Mouse (Mus musculus) left cerebral cortex, adult 8-10 months (tissue): ENCODE data around the gene Laptm5. TPM values are rescaled to one million over a fixed set of nuclear protein-coding genes. Genes with fewer than 3 reads are reported as not detected.

Source experiments
- DNase-seq, 2 experiments: peaks; one replicate each; pipeline ENCODE4 v3.0.0; 2022; ENCODE audit warnings: low spot score in 2 of 2
- total RNA-seq, 4 experiments: library from RNA; stranded (reverse); gene quantifications; 2 replicates each; pipeline ENCODE4 v1.2.4; 2022

The Laptm5 gene
- total RNA-seq, result 100 to 1,000 TPM in 2 of 4 experiments, 10 to 100 TPM in 2; 37.3 to 127 (median 71.2) TPM

DNA sequence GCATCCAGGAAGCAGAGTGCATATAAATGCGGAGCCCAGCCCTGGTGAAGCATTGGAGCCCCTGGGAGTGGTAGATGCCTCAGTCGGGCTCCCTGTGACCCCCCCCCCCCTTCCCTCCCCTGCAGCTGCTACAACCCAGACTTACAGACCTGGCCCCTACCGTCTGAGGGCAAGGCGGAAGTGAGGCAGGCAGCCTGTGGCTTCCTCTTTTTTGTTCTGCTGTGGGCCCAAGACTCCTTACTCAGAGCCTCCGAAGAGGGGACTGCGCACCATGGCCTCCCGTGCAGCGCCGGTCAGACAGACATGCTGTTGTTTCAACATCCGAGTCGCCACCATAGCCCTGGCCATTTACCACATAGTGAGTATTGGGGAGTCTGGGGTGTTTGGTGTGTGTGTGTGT, at the start of gene Laptm5:
Gene Laptm5, plus strand, starts transcription at position 49 of the 400 bp plus-strand sequence.
- no peak for DNase-seq

- DNase-seq, result no peak
These were observed 47.5 kb upstream of the Laptm5 start for GRCm38 (mm10) chr4:130865460-130865859.

GRCm38 (mm10) chr4:130865901-130866371, 47.0 kb upstream of the Laptm5 start:
- DNase-seq, result peak; percentile 68 to 92

DNA sequence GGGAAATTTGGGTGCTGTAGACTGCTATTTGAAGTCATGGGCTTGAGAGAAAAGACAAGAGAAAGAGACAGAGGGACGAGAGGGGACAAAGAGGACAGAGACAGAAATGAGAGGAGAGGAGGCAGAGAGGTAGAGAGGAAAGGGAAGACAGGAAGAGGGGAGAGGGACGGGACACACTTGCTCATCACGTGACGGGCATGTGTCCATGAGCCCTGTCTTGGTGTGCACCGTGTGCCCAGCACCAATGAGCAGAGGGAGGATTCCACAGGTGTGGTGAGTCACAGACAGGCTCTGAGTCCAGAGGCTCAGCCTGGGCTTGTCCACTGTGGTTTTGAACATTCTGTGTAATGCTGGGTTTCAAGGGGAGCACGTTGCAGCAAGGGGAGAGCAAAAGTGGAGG, 45.0 kb upstream of the Laptm5 start:
- no peak for DNase-seq

GRCm38 (mm10) chr4:130868803-130869202, 44.1 kb upstream of the Laptm5 start:
- DNase-seq, result no peak

GRCm38 (mm10) chr4:130872414-130872813, 40.5 kb upstream of the Laptm5 start:
- DNase-seq, result no peak

DNA sequence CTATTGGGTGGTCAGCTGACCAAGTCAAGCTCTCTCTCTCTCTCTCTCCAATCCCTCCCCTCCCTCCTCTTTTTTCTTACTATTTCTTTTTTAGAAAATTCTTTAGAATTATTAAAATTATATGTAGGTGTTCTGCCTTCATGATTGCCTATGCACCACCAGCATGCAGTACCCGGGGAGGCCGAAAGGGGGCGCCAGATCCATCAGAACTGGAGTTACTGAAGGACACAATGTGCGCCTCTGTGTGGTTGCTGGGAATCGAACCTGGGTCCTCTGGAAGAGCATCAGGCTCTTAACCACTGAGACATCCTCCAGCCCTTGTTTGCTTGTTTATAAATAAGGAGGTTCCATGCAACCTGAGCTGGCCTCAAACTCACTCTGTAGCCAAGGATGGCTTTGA, 39.5 kb upstream of the Laptm5 start:
- no peak for DNase-seq

DNA sequence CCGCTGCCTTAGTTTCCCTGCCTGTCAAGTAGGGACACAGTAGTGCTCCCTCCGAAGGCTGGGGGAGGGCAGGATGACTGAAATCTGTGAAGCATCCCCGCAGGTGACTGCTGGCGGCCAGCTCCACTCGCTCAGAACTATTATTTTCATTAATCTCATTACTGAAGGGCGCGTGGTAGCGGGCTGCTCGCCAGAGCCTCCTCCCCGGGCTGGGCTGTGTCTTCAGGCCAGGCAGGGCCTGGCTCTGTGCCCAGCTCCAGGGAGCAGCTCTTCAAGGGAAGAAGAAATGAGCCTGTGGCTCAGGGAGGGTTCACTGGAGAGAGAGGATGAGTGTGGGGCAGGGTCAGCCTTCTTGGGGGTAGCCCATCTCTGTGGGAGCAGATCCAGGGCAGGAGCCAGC, 38.3 kb upstream of the Laptm5 start:
- no peak for DNase-seq

DNA sequence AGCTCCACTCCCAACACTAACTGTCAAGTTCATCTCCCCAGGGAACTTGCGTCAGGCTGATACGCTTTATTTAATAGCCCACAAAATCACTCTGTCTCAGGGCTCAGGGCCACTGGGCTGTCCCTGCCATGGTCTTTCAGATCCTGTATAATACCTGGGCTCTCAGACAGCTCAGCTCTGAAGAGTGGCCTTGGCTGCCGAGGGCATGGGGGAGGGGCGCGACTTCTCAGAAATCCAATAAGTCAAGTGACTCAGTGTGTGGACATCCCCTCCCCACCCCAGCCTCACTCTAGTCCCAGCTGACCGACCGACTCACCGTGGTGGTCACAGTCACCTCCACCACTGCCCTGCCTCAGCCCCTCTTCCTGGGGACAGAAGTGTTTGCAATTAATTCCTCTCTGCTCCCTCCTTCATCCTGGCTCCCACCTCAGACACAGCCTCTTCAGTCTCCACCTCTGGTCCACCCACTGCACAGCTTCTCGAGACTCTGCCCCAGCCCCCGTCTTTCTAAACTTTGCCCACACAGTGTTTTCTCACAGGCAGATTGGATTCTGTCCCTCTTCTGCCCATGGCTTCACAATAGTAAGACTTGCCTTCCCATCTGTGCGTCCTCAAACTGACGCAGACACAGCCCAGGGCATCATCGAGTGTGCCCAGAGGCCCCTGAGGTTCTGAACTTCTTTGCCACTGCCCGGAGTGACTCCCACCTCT, 36.8 kb upstream of the Laptm5 start:
- no peak for DNase-seq

DNA sequence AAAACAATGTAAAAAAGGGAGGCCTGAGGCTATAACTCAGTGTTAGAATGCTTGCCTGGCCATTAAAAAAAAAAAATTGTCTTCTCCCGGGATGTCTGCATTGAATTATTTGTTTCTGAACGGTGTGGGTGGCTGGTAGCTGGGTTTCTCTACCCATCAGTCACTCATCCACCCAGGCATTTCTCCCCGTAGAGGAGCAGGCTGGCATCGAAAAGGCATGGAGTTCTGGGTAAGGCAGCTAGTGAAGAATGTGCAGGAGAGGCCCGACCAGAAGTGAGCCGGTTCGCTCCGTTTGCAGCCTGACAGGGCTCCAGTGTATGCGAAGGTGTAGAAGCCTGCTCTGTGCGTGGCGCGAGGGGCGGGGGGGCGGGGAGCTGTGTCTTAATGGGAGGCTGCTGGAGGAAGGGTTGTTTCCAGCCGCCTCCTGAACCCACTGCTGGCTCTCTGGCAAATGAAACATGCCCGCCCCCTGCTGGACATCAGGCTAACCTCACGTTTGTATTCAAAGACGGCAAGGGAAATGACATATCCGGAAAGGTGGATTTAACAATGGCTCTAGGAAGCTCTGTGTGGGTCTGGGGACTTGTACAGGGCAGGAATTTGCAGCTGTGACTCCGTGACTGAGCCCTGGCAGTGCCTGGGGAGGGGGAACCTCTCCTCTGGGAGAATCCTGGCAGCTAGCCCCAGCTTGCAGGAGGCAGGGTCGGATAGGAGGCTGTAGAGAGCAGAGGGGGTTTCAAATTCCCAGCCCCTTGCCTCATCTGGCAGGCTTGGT, 34.5 kb upstream of the Laptm5 start:
- peak; percentile 75 to 91 for DNase-seq

- DNase-seq, result no peak
These were observed 33.9 kb upstream of the Laptm5 start for GRCm38 (mm10) chr4:130879048-130879384.

- DNase-seq, result no peak
These were observed 31.6 kb upstream of the Laptm5 start for GRCm38 (mm10) chr4:130881336-130881735.

- DNase-seq, result no peak
These were observed 30.2 kb upstream of the Laptm5 start for GRCm38 (mm10) chr4:130882762-130883161.

GRCm38 (mm10) chr4:130883820-130884533, 28.9 kb upstream of the Laptm5 start:
- no peak for DNase-seq

DNA sequence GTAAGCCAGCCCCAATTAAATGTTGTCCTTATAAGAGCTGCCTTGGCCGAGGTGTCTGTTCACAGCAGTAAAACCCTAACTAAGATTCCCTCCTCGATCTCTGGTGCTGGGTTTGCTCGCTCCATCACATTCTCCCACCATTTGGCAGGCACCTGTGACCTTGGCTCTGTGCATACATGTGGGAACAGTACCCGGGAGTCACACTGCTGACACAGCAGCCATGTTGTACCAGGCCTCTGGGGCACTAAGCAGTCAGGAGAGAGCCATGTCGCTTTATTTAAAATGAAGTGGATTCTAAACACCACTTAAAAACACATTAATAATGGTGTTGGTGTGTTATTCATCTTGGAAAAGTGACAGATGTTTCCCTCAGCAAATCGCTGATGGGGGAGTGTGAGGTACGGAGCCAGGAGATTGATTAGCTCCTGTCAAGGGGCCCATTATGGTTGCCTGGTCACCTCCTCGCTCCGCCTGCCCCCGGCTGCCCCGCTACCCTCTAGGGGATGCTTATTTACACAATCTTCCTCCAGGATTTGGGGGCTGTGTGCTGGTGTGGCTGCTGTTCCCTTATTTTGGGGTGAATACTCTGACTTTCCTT, 25.7 kb upstream of the Laptm5 start:
- DNase-seq, result no peak

GRCm38 (mm10) chr4:130889777-130890510, 23.0 kb upstream of the Laptm5 start:
- DNase-seq, result no peak

DNA sequence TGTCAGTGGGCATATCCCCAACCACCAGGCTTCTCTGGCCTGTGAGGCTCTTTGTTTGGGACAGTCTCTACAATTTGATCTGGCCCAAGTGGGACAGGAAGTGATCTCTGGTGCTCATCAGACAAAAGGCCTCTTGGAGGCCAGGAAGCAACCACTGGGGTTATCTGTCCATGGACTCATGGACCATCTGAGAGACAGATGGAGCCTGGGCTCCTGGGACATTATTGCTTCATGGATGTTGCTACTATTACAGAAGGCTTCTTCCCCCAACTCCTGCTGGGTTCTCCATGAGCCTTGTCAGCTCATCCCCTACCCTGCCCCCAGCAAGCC, 22.4 kb upstream of the Laptm5 start:
- no peak for DNase-seq

GRCm38 (mm10) chr4:130892001-130892587, 20.8 kb upstream of the Laptm5 start:
- peak; percentile 54 to 80 for DNase-seq

DNA sequence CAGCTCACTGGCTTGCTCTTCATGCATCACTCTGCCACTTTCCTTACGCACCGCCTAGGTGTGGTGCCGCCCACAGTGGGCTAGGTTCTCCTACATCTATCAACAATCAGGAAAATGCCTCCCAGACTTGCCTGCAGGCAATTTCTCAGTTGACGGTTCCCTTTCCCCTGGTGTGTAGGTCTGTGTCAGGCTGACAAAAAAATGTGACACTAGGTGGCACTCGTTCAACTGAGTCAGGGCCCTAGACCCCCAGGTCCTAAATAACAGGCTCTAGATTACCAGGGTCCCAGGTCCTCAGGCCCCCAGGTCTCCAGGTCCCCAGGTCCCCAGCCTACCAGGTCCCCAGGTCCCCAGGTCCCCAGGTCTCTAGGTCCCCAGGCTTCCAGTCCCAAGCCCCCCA, 19.2 kb upstream of the Laptm5 start:
- DNase-seq, result no peak

DNA sequence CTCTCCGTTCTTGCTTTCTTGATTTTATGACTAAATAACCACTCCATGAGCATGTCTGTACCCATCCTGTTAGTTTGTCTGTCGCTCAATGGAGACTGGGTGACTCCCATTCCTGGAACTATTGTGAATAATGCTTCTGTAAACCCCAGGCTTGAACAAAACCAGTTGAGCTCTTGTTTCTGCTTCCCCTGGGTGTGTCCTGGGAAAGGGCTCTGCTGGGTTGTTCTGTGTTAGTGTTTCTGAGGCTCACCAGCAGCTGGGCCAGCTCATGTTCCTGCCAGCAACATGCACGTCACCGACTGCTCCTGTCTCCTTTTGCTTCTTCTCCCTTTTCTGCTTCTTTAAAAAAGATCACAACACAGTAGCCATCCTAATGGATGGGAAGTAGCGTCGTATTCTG, 17.2 kb upstream of the Laptm5 start:
- DNase-seq, result no peak

DNA sequence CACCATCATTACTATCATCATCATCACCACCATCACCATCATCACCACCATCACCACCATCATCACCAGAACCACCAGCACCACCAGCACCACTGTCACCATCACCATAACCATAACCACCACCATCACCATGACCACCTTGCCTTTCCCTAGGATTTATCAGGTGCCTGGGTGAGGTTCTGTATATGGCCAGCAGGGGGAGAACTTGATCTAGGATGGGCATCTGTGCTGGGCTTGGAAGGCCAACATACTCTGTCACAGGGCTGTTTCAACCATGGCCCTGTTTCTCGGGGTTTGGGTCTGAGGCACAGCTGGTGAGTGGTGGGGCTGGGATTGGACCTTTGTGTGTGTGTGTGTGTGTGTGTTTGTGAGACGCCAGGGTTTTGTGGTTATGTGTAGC, 16.6 kb upstream of the Laptm5 start:
- DNase-seq, result no peak
